Mouse (Mus musculus): ENCODE measurements around the gene Kif5a. TPM values are rescaled to one million over a fixed set of nuclear protein-coding genes. Genes with fewer than 3 reads are reported as not detected.

Gene Kif5a
- polyA plus RNA-seq, 1 experiment: 3.7 TPM

GRCm38 (mm10) chr10:127179871-127180694, 83.1 kb downstream of the Kif5a start, which contains the start of gene Slc26a10:
TSS of gene Slc26a10 (minus strand) at chr10:127180645.
- H3K4me3 ChIP-seq (ENCODE audit: insufficient read depth, low read depth, low read length): no peak within 1 kb of the TSS
- H3K36me3 ChIP-seq (ENCODE audit: control insufficient read depth, insufficient read depth, low read length): no peaks in the 10 kb centered on the region
- no peak for TF ChIP-seq CTCF (conservative IDR thresholded peaks at IDR 0.05; ENCODE audit: insufficient read depth, insufficient read length, low read depth, low read length)
- TF ChIP-seq POLR2A (IDR thresholded peaks at IDR 0.05; ENCODE audit: low read depth, low read length): no peak
- H3K27ac ChIP-seq (ENCODE audit: insufficient read depth, low read depth, low read length): no peak within 1 kb of the TSS
- no peak for DNase-seq
- peaks cover 4% of the 10 kb centered on the region; the same call in 1 of the 2 replicates for H3K4me1 ChIP-seq (ENCODE audit: control insufficient read depth, insufficient read depth, low read length)
- WGBS: 8% methylated on average over 34 of the region's 34 CpGs
- H3K27me3 ChIP-seq (replicated peaks; ENCODE audit: control insufficient read depth, insufficient read depth, low read length): no peaks in the 10 kb centered on the region

DNA sequence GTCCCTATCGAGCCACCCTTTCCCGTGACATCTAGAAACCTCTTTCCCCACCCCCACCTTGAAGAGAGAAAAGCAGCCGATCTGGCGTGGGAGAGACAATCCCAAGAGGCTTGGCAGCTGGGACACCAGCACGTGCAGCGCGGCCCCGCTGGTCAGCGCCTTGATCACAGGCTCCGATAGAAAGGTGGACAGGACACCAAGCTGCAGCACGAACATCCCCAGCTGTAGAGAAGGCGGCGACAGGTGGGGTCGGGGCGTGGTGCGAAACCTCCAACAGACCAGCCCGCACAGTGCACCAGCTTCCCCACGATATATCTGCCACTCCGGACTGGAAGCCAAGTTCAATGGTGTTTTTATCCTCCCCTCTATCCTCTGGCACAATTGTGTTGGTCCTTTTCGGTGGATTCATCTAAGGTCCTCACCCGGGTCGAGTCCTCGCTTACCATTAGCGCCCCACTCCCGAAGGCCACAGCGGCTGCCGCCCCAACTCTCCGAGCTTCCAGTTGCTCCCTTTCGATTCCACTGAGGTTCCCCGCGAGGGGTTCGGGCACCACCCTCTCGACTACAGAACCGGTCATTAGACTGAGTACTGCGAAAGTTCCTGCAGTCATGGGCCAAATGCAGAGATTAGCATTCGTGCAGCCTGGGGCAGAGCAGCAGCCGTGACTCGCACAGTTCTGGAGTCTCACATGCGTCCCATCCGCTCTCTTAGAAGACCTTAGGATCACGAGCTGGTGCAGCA, 84.7 kb downstream of the Kif5a start:
- WGBS: 7% methylated on average over 41 of the region's 41 CpGs
- peak overlapping the region; percentile 24; the same call in 1 of the 2 replicates for H3K4me3 ChIP-seq (ENCODE audit: insufficient read depth, low read depth, low read length)

DNA sequence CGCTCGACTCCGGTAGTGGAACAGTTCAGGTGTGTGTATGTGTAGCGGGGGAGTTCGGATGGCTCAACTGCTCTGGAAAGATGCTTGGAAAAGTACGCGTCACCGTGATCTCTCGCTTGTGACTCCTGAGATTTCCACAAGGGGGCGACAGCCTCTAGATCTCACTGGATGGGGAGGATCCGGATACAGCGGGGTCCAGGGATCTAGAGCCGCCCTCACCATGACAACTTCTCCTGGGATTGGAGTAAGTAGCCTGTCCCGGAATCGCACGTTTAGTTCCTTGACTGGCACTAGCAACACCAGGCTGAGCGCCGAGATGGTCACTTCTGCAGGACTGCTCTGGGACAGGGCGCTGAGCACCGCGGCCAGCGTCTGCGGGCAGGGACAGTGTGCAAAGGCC, 85.4 kb downstream of the Kif5a start:
- TF ChIP-seq POLR2A (IDR thresholded peaks at IDR 0.05; ENCODE audit: low read depth, low read length) (no peak), CTCF (conservative IDR thresholded peaks at IDR 0.05; ENCODE audit: insufficient read depth, insufficient read length, low read depth, low read length) (peak; percentile 84)
- DNase-seq: peak; percentile 72
- H3K36me3 ChIP-seq (ENCODE audit: control insufficient read depth, insufficient read depth, low read length): no peaks in the 10 kb centered on the region
- no peaks in the 10 kb centered on the region for H3K27me3 ChIP-seq (replicated peaks; ENCODE audit: control insufficient read depth, insufficient read depth, low read length)
- no peak overlapping the region for H3K27ac ChIP-seq (ENCODE audit: insufficient read depth, low read depth, low read length)
- WGBS: 2% methylated on average over 23 of the region's 23 CpGs
- peaks cover 4% of the 10 kb centered on the region; the same call in 1 of the 2 replicates for H3K4me1 ChIP-seq (ENCODE audit: control insufficient read depth, insufficient read depth, low read length)
- H3K4me3 ChIP-seq (ENCODE audit: insufficient read depth, low read depth, low read length): peak overlapping the region; percentile 24

More for the DNA sequence above, 84.7 kb downstream of the Kif5a start:
- H3K27ac ChIP-seq (ENCODE audit: insufficient read depth, low read depth, low read length): no peak overlapping the region
- peak; percentile 34 for DNase-seq
- H3K27me3 ChIP-seq (replicated peaks; ENCODE audit: control insufficient read depth, insufficient read depth, low read length): no peaks in the 10 kb centered on the region
- peaks cover 4% of the 10 kb centered on the region; the same call in 1 of the 2 replicates for H3K4me1 ChIP-seq (ENCODE audit: control insufficient read depth, insufficient read depth, low read length)
- no peak for TF ChIP-seq POLR2A (IDR thresholded peaks at IDR 0.05; ENCODE audit: low read depth, low read length)
- TF ChIP-seq CTCF (conservative IDR thresholded peaks at IDR 0.05; ENCODE audit: insufficient read depth, insufficient read length, low read depth, low read length): no peak
- no peaks in the 10 kb centered on the region for H3K36me3 ChIP-seq (ENCODE audit: control insufficient read depth, insufficient read depth, low read length)

GRCm38 (mm10) chr10:127177235-127177634, 85.9 kb downstream of the Kif5a start:
- 30% methylated on average over 9 of the region's 9 CpGs for WGBS
- no peak for DNase-seq
- no peak for TF ChIP-seq POLR2A (IDR thresholded peaks at IDR 0.05; ENCODE audit: low read depth, low read length)
- TF ChIP-seq CTCF (conservative IDR thresholded peaks at IDR 0.05; ENCODE audit: insufficient read depth, insufficient read length, low read depth, low read length): no peak
- Histone ChIP-seq H3K27me3 (replicated peaks; ENCODE audit: control insufficient read depth, insufficient read depth, low read length) (no peaks in the 10 kb centered on the region), H3K4me3 (ENCODE audit: insufficient read depth, low read depth, low read length) (no peak overlapping the region), H3K36me3 (ENCODE audit: control insufficient read depth, insufficient read depth, low read length) (no peaks in the 10 kb centered on the region), H3K27ac (ENCODE audit: insufficient read depth, low read depth, low read length) (no peak overlapping the region), H3K4me1 (ENCODE audit: control insufficient read depth, insufficient read depth, low read length) (peaks cover 4% of the 10 kb centered on the region; the same call in 1 of the 2 replicates)

DNA sequence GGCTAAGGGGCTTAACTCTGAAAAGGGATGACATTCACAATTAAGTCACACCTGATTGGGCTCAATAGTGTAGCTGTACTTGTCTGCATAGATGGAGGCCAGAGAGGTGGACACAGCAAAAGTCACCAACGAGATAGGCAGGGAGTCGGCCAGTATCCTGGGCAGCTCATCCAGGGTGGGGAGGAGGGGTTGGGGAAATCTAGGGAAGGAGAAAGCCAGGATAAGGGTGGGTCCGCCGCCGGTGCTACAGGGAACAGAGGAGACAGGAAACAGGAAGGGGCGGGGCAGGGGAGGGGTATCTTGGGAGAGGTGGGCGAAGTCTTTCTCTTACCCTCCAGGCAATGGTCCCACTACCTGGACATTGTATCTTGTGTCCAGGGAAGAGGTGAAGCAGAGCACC, 86.4 kb downstream of the Kif5a start:
- H3K4me3 ChIP-seq (ENCODE audit: insufficient read depth, low read depth, low read length): no peak overlapping the region
- H3K4me1 ChIP-seq (ENCODE audit: control insufficient read depth, insufficient read depth, low read length): peaks cover 4% of the 10 kb centered on the region; the same call in 1 of the 2 replicates
- no peaks in the 10 kb centered on the region for H3K27me3 ChIP-seq (replicated peaks; ENCODE audit: control insufficient read depth, insufficient read depth, low read length)
- WGBS: 29% methylated on average over 7 of the region's 7 CpGs
- no peak for DNase-seq
- no peaks in the 10 kb centered on the region for H3K36me3 ChIP-seq (ENCODE audit: control insufficient read depth, insufficient read depth, low read length)
- TF ChIP-seq CTCF (conservative IDR thresholded peaks at IDR 0.05; ENCODE audit: insufficient read depth, insufficient read length, low read depth, low read length) (no peak), POLR2A (IDR thresholded peaks at IDR 0.05; ENCODE audit: low read depth, low read length) (no peak)
- no peak overlapping the region for H3K27ac ChIP-seq (ENCODE audit: insufficient read depth, low read depth, low read length)

DNA sequence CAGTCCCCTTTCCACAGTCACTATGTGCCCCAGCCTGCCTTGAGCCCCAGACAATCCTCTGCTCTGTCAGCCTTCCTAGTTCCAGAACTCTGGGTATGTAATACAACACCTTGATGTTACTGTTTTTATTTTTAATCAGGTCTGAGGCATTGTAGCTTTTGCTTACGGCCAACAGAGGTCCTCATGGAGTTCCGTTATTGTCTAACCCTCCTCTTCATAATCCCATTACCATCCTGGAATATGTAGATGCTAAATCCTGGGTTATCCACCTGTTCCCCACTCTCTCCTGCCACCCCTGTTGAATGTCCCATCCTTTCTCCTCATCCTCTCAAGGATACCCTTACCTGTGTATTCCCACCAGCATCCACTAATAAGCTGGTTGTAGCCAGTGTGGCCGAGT, 86.9 kb downstream of the Kif5a start:
- Histone ChIP-seq H3K36me3 (ENCODE audit: control insufficient read depth, insufficient read depth, low read length) (no peaks in the 10 kb centered on the region), H3K4me1 (ENCODE audit: control insufficient read depth, insufficient read depth, low read length) (peaks cover 4% of the 10 kb centered on the region; the same call in 1 of the 2 replicates), H3K27me3 (replicated peaks; ENCODE audit: control insufficient read depth, insufficient read depth, low read length) (no peaks in the 10 kb centered on the region), H3K27ac (ENCODE audit: insufficient read depth, low read depth, low read length) (no peak overlapping the region), H3K4me3 (ENCODE audit: insufficient read depth, low read depth, low read length) (no peak overlapping the region)
- no peak for DNase-seq
- WGBS: 59% methylated on average over 3 of the region's 3 CpGs
- TF ChIP-seq CTCF (conservative IDR thresholded peaks at IDR 0.05; ENCODE audit: insufficient read depth, insufficient read length, low read depth, low read length) (no peak), POLR2A (IDR thresholded peaks at IDR 0.05; ENCODE audit: low read depth, low read length) (no peak)

Other genes starting within 250 kb of the Kif5a start
- gene Tsfm, start 232.5 kb downstream of the Kif5a start, polyA plus RNA-seq (2012; rRNA removed): 54.0 and 58.1 TPM in 2 replicates
- gene Mettl1, start 221.9 kb downstream of the Kif5a start, polyA plus RNA-seq (2012; rRNA removed): 24.5 and 27.5 TPM in 2 replicates
- gene Eef1akmt3, start 221.8 kb downstream of the Kif5a start, polyA plus RNA-seq (2012; rRNA removed): 2.4 and 3.1 TPM in 2 replicates
- 13.5 and 14.3 TPM in 2 replicates for gene Cyp27b1, start 215.1 kb downstream of the Kif5a start, polyA plus RNA-seq (2012; rRNA removed)
- gene March9, start 203.2 kb downstream of the Kif5a start, polyA plus RNA-seq (2012; rRNA removed): 13.1 and 15.3 TPM in 2 replicates
- 195 and 216 TPM in 2 replicates for gene Cdk4, start 199.8 kb downstream of the Kif5a start, polyA plus RNA-seq (2012; rRNA removed)
- gene Tspan31, start 193.1 kb downstream of the Kif5a start, polyA plus RNA-seq (2012; rRNA removed): 102 and 117 TPM in 2 replicates
- 1.3 and 2.2 TPM in 2 replicates for gene Agap2, start 188.1 kb downstream of the Kif5a start, polyA plus RNA-seq (2012; rRNA removed)
- 108 and 114 TPM in 2 replicates for gene Os9, start 142.2 kb downstream of the Kif5a start, polyA plus RNA-seq (2012; rRNA removed)
- 15.4 and 27.5 TPM in 2 replicates for gene B4galnt1, start 98.1 kb downstream of the Kif5a start, polyA plus RNA-seq (2012; rRNA removed)
- 6.6 and 8.1 TPM in 2 replicates for gene Slc26a10, start 82.7 kb downstream of the Kif5a start, polyA plus RNA-seq (2012; rRNA removed)
- gene Arhgef25, start 73.3 kb downstream of the Kif5a start, polyA plus RNA-seq (2012; rRNA removed): 9.2 and 11.9 TPM in 2 replicates
- 101 and 132 TPM in 2 replicates for gene Dtx3, start 67.6 kb downstream of the Kif5a start, polyA plus RNA-seq (2012; rRNA removed)
- 116 and 120 TPM in 2 replicates for gene Pip4k2c, start 51.8 kb downstream of the Kif5a start, polyA plus RNA-seq (2012; rRNA removed)
- 181 and 184 TPM in 2 replicates for gene Dctn2, start 3.0 kb upstream of the Kif5a start, polyA plus RNA-seq (2012; rRNA removed)
- 24.6 and 26.8 TPM in 2 replicates for gene Mbd6, start 25.7 kb upstream of the Kif5a start, polyA plus RNA-seq (2012; rRNA removed)
- gene Mars, start 48.4 kb upstream of the Kif5a start, polyA plus RNA-seq (2012; rRNA removed): 44.4 and 48.3 TPM in 2 replicates
- gene Arhgap9, start 58.6 kb upstream of the Kif5a start, polyA plus RNA-seq (2012; rRNA removed): 2.7 and 6.0 TPM in 2 replicates
- gene Gli1, start 78.6 kb upstream of the Kif5a start, polyA plus RNA-seq (2012; rRNA removed): 1.7 and 3.0 TPM in 2 replicates
- gene Inhbe, start 91.1 kb upstream of the Kif5a start, polyA plus RNA-seq (2012; rRNA removed): not detected in 2 replicates
- gene Inhbc, start 107.1 kb upstream of the Kif5a start, polyA plus RNA-seq (2012; rRNA removed): 0.12 TPM in 1 of 2 replicates, not detected in the other
- 93.8 and 101 TPM in 2 replicates for gene R3hdm2, start 117.0 kb upstream of the Kif5a start, polyA plus RNA-seq (2012; rRNA removed)
- gene Stac3, start 238.3 kb upstream of the Kif5a start, polyA plus RNA-seq (2012; rRNA removed): 1.2 and 3.0 TPM in 2 replicates